Mouse (Mus musculus): ENCODE measurements around the gene Olfr1364.

Gene Olfr1364

GRCm38 (mm10) chr13:21581659-21582058 lies at the start of gene Olfr1364:
Gene Olfr1364, minus strand, starts transcription at chr13:21581759.
- DNase-seq (ENCODE audit: low spot score in 2 of 2): no peak

- DNase-seq (ENCODE audit: low spot score in 2 of 2): no peak
These were observed 32.4 kb upstream of the Olfr1364 start, which contains the start of gene Olfr1362 for GRCm38 (mm10) chr13:21613922-21614321. Gene Olfr1362, minus strand, starts transcription at chr13:21614022.

- DNase-seq (ENCODE audit: low spot score in 2 of 2): no peak
These were observed 10.1 kb upstream of the Olfr1364 start for GRCm38 (mm10) chr13:21591618-21592017.

- DNase-seq (ENCODE audit: low spot score in 2 of 2): no peak
These were observed 21.8 kb downstream of the Olfr1364 start, which contains the start of gene Olfr1535 for GRCm38 (mm10) chr13:21559793-21560192. Gene Olfr1535, minus strand, starts transcription at chr13:21559893.

GRCm38 (mm10) chr13:21550416-21551110 lies 31.0 kb downstream of the Olfr1364 start:
- no peak for DNase-seq (ENCODE audit: low spot score in 2 of 2)

GRCm38 (mm10) chr13:21549487-21549886 lies 32.1 kb downstream of the Olfr1364 start:
- no peak for DNase-seq (ENCODE audit: low spot score in 2 of 2)

GRCm38 (mm10) chr13:21542708-21543107 lies 38.9 kb downstream of the Olfr1364 start, which contains the start of gene Olfr1366:
Gene Olfr1366, minus strand, starts transcription at chr13:21542808.
- no peak for DNase-seq (ENCODE audit: low spot score in 2 of 2)

- DNase-seq (ENCODE audit: low spot score in 2 of 2): peak; percentile 66 to 68
These were observed 50.8 kb downstream of the Olfr1364 start, which contains the start of gene Zkscan8 for GRCm38 (mm10) chr13:21530781-21531201. Gene Zkscan8, minus strand, starts transcription at chr13:21531120.

- DNase-seq (ENCODE audit: low spot score in 2 of 2): no peak
These were observed 51.4 kb downstream of the Olfr1364 start for GRCm38 (mm10) chr13:21530136-21530535.

Data from frontal cortex, postnatal 14 days (tissue).